Mouse (Mus musculus): ENCODE data around the gene Tomm20. TPM values are rescaled to one million over a fixed set of nuclear protein-coding genes. Genes with fewer than 3 reads are reported as not detected.

The Tomm20 gene
- total RNA-seq, 2 experiments from 2014 or later: 186 to 207 TPM

DNA sequence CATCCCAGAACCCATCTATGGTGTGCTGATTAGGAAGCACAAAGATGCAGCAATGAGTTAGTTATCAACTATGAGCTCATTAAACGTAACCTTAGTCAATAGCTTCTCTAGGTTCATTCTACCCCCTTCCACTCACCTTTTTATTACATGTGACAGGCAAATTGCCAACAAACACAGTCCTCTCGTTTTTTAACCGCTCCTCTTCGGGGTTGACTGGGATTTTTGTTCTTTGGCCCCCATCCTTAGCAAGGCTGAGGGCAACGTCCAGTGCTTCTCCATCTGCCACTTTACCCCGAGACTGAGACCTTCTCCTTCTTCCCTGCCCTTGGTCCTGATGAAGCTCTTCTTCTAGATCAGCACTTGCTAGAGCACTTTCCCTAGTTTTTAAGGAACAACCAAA is 19.6 kb upstream of the Tomm20 start:
- DNase-seq (ENCODE audit: low spot score in 2 of 2): no peak

DNA sequence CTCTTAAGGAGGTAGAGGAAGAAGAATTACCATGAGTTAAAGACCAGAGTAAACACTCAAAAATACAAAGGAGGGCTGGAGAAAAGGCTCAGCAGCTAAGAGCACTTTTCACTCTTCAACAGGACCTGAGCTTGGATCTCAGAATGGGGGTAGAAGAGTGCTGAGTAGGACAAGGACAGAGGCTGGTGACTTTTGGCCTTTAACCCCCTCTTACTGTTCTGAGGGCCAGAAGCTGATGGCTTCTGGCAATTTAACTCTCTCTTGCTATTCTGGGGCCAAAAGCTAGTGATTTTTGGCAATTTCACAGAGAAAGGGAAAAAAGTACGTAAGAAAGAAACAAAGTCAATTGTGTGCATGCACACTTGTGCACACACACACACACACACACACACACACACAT is 17.2 kb upstream of the Tomm20 start:
- no peak for DNase-seq (ENCODE audit: low spot score in 2 of 2)

- DNase-seq (ENCODE audit: low spot score in 2 of 2): no peak
Measured at GRCm38 (mm10) chr8:126961516-126961915, 15.9 kb upstream of the Tomm20 start.

GRCm38 (mm10) chr8:126951900-126952636 is 6.4 kb upstream of the Tomm20 start:
- no peak for DNase-seq (ENCODE audit: low spot score in 2 of 2)

DNA sequence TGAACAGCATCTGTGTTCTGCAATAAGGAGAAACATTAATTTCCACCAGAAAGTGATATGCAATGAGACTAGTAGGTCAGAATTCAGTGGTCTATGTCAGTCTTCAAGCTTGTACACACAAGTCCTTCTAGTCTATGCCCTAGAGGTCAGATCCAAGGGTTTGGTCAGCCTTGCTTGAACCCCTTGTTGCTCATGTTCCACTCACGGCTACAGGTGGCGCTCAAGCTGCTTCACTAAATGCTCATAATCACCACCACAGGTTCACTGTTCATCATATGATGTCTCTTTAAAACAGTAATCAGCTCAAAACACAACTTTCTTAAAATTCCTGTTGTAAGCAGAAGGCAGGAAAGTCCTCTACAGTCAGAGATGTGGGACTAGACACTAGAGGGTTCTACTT is 3.9 kb upstream of the Tomm20 start:
- no peak for DNase-seq (ENCODE audit: low spot score in 2 of 2)

GRCm38 (mm10) chr8:126946444-126946843 is 800 bp upstream of the Tomm20 start:
- DNase-seq (ENCODE audit: low spot score in 2 of 2): no peak

DNA sequence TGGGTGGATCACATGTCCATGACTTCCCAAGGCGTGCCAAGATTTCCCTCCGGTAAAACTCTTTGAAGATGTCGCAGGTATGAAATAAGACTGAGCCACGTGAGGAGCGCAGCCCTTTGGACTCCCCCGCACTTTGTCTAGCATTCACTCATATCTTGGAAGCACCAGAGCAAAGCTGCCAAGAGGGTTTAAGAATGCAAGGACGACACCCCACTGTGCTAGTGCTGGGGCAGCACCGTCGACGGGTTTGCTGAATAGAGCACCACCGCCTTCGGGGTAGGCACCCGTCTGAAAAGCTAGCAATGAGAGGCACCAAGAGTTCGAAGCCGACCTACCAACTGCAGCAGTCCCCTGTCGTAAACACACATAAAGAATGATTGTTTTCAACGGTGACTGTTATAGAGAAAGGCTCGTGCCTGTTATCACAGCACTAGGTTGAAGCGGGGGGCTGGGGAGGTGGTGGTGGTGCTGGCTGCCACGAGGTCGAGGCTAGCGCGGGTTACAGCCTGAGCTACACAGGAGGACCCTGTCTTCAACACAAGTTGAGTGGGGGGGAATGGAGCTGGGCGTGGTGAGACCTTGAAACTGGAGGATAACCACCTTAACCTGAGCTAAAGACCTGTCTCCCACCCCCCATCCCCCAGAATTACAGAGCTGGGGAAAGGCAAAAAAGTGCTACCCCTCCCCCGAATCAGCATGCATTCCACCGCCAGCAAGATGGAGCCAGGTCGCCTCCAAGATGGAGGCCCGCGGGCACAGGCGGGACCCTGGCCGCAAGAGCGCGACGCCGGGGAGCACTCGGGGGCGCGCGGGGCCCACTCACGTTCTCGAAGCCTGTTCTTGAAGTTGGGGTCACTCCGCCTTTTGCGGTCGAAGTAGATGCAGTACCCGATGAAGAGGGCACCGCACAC is 608 bp downstream of the Tomm20 start:
- peak; percentile 32 to 40 for DNase-seq (ENCODE audit: low spot score in 2 of 2)

- no peak for DNase-seq (ENCODE audit: low spot score in 2 of 2)
Measured at GRCm38 (mm10) chr8:126943565-126943964, 2.1 kb downstream of the Tomm20 start.

DNA sequence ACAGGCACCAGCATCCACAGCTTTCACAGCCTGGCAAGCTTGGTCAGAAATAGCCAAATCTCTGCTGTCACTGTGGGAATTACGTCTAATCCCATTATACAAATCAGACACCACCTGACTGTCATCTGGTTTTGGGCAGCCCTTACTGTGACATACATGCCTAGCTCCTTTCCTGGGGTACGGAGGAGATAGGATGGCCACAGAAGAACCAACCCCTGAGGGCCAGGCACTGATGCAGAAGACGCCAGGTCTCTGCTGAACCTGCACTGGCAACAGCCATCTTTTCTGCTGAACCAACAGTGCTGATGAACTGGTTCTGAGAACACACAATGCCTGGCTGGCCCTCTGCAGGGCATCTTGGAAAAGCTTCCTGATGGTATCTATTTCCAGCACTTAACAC is 8.3 kb downstream of the Tomm20 start:
- no peak for DNase-seq (ENCODE audit: low spot score in 2 of 2)

DNA sequence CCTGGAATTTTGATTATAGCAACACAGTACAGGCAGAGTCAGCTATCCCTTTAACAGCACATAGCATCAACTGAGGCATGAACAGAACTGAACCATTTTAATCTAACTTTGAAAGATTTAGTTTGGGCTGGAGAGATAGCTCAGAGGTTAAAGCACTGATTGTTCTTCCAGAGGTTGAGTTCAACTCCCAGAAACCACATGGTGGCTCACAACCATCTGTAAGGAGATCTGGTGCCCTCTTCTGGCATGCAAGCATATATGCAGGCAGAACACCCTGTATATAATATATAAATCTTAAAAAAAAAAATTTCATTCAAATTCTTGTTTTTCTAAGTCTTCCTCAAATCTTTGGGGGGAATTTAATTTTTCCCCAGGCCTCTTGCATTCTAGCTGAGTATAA is 9.7 kb downstream of the Tomm20 start:
- no peak for DNase-seq (ENCODE audit: low spot score in 2 of 2)

GRCm38 (mm10) chr8:126935387-126935786 is 10.3 kb downstream of the Tomm20 start:
- DNase-seq (ENCODE audit: low spot score in 2 of 2): no peak

GRCm38 (mm10) chr8:126932656-126933055 is 13.0 kb downstream of the Tomm20 start:
- no peak for DNase-seq (ENCODE audit: low spot score in 2 of 2)

DNA sequence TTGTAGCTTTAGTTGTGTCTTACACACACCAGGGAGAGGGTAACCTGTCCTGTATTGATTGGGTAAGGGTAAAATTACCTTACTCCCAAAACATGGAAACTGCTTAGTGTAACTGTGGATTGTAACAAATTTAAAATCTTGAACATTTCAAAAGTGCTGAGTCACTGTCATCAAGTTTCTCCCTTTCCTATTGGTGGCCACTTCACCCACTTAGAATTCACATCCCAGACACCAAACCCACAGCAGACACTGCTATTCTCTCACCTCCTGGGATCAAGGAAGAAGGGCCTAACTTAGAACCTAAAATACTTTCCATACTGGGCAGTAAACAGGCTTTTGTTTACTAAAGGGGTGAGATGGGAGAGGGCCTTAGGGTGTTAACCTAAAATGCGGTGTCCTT is 13.4 kb downstream of the Tomm20 start:
- no peak for DNase-seq (ENCODE audit: low spot score in 2 of 2)

DNA sequence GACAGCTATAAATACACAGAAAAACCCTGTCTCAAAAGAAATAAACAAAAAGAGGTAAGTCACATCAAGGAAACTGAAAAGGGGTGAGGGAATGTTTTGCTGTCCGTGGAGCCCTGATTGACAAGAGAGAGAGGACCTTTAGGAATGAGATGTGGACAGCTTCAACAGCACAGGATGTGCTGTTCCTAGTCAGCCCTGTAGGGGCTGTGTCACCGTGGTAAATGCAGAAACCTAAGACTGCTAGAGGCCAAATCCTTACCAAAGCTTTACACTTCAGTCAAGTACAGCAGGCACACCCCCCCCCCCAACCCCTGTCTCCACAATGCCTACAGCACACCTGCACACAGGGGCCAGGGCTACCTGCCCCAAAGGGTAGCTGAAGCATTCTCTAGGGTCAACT is 13.9 kb downstream of the Tomm20 start:
- no peak for DNase-seq (ENCODE audit: low spot score in 2 of 2)

GRCm38 (mm10) chr8:126929607-126930161 is 16.0 kb downstream of the Tomm20 start:
- peak in 1 of 2 experiments; percentile 75 for DNase-seq (ENCODE audit: low spot score in 2 of 2)

GRCm38 (mm10) chr8:126928755-126929505 is 16.7 kb downstream of the Tomm20 start:
- DNase-seq (ENCODE audit: low spot score in 2 of 2): no peak

- no peak for DNase-seq (ENCODE audit: low spot score in 2 of 2)
Measured at GRCm38 (mm10) chr8:126928028-126928427, 17.6 kb downstream of the Tomm20 start.

GRCm38 (mm10) chr8:126927058-126927457 is 18.6 kb downstream of the Tomm20 start:
- no peak for DNase-seq (ENCODE audit: low spot score in 2 of 2)

DNA sequence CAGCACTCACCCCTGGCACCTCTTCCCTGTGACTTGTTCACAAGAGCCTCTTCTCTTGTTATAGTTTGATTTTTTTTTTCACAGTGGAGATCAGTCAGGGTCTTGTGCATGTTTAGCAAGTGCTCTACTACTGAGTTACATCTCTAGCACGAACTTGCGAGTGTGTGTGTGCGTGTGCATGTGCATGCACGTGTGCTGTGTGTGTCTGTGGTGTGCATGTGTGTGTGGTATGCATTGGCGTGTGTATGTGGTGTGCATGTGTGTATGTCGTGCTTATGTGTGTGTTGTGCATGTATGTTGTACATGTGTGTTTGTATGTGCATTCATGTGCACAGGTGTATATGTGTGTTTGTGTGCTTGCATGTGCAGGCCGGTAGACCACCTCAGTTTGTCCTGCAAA is 22.7 kb downstream of the Tomm20 start:
- no peak for DNase-seq (ENCODE audit: low spot score in 2 of 2)

DNA sequence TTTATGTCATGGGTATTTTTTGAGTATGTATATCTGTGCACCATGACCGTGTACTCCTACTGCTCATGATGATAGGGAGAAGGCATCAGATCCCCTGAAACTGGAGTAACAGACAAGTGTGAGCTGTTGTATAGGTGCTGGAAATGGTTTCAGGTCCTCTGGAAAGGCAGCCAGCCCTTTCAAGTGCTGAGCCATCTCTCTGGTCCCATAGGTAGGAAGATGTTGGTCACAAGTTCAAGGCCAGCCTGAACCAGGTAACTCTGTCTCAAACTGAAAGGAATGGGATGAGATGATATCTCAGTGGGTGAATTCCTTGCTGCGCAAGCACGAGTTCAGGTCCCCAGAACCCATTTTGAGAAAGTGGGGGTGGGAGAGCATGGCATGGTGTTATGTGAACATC is 24.2 kb downstream of the Tomm20 start:
- DNase-seq (ENCODE audit: low spot score in 2 of 2): no peak

DNA sequence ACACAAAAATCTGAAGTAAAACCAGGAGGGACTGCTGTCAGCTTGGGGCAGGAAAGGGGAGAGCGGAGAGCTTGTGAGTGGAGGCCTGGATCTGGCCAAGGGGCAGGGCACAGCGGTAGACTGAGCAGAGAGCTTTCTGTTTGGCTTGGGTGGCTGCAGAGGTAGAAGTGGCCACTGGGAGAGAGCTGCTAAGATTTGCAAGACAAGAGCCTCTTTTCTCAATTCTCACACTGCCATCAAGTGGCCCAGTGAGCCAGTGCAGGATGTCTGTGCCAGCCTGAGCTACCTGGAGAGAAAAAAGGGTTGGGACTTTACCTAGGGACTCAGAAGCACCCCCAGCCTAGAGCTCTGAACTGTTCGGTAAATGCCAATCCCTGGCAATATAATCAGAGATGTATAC is 24.8 kb downstream of the Tomm20 start:
- DNase-seq (ENCODE audit: low spot score in 2 of 2): peak; percentile 64 to 65

Data from adrenal gland, adult 18-20 months (tissue).